Mouse (Mus musculus) intestine, embryonic 16.5 days (tissue): ENCODE measurements around the gene Fgfr2. TPM values are rescaled to one million over a fixed set of nuclear protein-coding genes. Genes with fewer than 3 reads are reported as not detected.

Experiments
- ATAC-seq: fragments of 200-750 bp; cut with Nextera tagmentation; 2 replicates; pipeline ENCODE4 v1.8.0; 2017; ENCODE audit warnings: moderate TSS enrichment, moderate library complexity
- H3K27ac ChIP-seq: fragments of 300-500 bp; sonication (generic); 2 replicates; pipeline ENCODE4 v1.5.1; 2014; ENCODE audit warnings: mild to moderate bottlenecking, low read length
- H3K27me3 ChIP-seq: fragments of 300-500 bp; sonication (generic); replicated peaks from 2 replicates; pipeline ENCODE4 v1.6.1; 2014; ENCODE audit warnings: low read length, control low read depth, mixed read lengths; ENCODE audit not compliant: control insufficient read depth, insufficient read depth
- H3K36me3 ChIP-seq: fragments of 300-500 bp; sonication (generic); 2 replicates; pipeline ENCODE4 v1.6.1; 2014; ENCODE audit warnings: low read length, control low read depth; ENCODE audit not compliant: control insufficient read depth, insufficient read depth
- H3K4me1 ChIP-seq: fragments of 300-500 bp; sonication (generic); 2 replicates; pipeline ENCODE4 v1.6.1; 2014; ENCODE audit warnings: low read length, control low read depth, mixed read lengths; ENCODE audit not compliant: control insufficient read depth, insufficient read depth
- H3K4me2 ChIP-seq: fragments of 300-500 bp; sonication (generic); 2 replicates; pipeline ENCODE4 v1.6.1; 2014; ENCODE audit warnings: low read depth, low read length, control low read depth
- H3K4me3 ChIP-seq: fragments of 300-500 bp; sonication (generic); 2 replicates; pipeline ENCODE4 v1.5.1; 2014; ENCODE audit warnings: mild to moderate bottlenecking, low read length
- H3K9ac ChIP-seq: fragments of 300-500 bp; sonication (generic); 2 replicates; pipeline ENCODE4 v1.6.1; 2014; ENCODE audit warnings: low read depth, low read length
- H3K9me3 ChIP-seq: fragments of 300-500 bp; sonication (generic); 2 replicates; pipeline ENCODE4 v1.6.1; 2016; ENCODE audit warnings: low read length, control low read depth; ENCODE audit not compliant: control insufficient read depth
- WGBS: fragments of 180-500 bp; shearing (Covaris S2); extraction: QIAGEN DNeasy Blood & Tissue Kit; methylation state at CpG from one replicate; pipeline ENCODE4 v1.1.7; 2014; 5-methylcytosine and 5-hydroxymethylcytosine counted together
- polyA plus RNA-seq: library from polyadenylated mRNA; unstranded; fragments of >200 nt; fragmentation: Nextera tagmentation; extraction: Ambion mirVana; gene quantifications from 2 replicates; pipeline ENCODE4 v1.2.1, GENCODE M21; 2015

The Fgfr2 gene
- polyA plus RNA-seq, 1 experiment from 2014 or later, result 47.3 TPM

- Histone ChIP-seq H3K9ac (no peak overlapping the region), H3K36me3 (no peaks in the 10 kb centered on the region), H3K27me3 (no peaks in the 10 kb centered on the region), H3K27ac (no peak overlapping the region), H3K4me3 (no peak overlapping the region), H3K4me1 (peaks cover 20% of the 10 kb centered on the region), H3K9me3 (no peaks in the 10 kb centered on the region), H3K4me2 (no peak overlapping the region)
- ATAC-seq, result no peak
- WGBS, result 57% methylated on average over 6 of the region's 6 CpGs
Observed at GRCm38 (mm10) chr7:132739829-132740228, 383.3 kb downstream of the Fgfr2 start.

GRCm38 (mm10) chr7:132738844-132739243, 384.3 kb downstream of the Fgfr2 start:
- Histone ChIP-seq H3K4me3 (no peak overlapping the region), H3K9ac (no peak overlapping the region), H3K36me3 (no peaks in the 10 kb centered on the region), H3K4me1 (peaks cover 28% of the 10 kb centered on the region), H3K27me3 (no peaks in the 10 kb centered on the region), H3K9me3 (no peaks in the 10 kb centered on the region), H3K27ac (no peak overlapping the region), H3K4me2 (no peak overlapping the region)
- 92% methylated on average over 6 of the region's 6 CpGs for WGBS
- ATAC-seq, result no peak

GRCm38 (mm10) chr7:132736099-132736862, 386.9 kb downstream of the Fgfr2 start:
- Histone ChIP-seq H3K4me1 (peaks cover 34% of the 10 kb centered on the region), H3K4me3 (no peak overlapping the region), H3K4me2 (no peak overlapping the region), H3K27me3 (no peaks in the 10 kb centered on the region), H3K9me3 (no peaks in the 10 kb centered on the region), H3K36me3 (no peaks in the 10 kb centered on the region), H3K27ac (peak overlapping the region; percentile 59), H3K9ac (peak overlapping the region; percentile 31; the same call in 1 of the 2 replicates)
- ATAC-seq, result peak; percentile 54
- 54% methylated on average over 17 of the region's 17 CpGs for WGBS

- no peak overlapping the region for H3K4me2 ChIP-seq
- H3K27ac ChIP-seq, result no peak overlapping the region
- WGBS, result 49% methylated on average over 5 of the region's 5 CpGs
- H3K4me1 ChIP-seq, result peaks cover 34% of the 10 kb centered on the region
- H3K9ac ChIP-seq, result 0 out of 2 replicates have a peak overlapping the region, but pooled peaks have one; percentile 31
- H3K27me3 ChIP-seq, result no peaks in the 10 kb centered on the region
- H3K4me3 ChIP-seq, result no peak overlapping the region
- peak; percentile 50 for ATAC-seq
- no peaks in the 10 kb centered on the region for H3K36me3 ChIP-seq
- H3K9me3 ChIP-seq, result no peaks in the 10 kb centered on the region
Observed at GRCm38 (mm10) chr7:132735145-132735544, 388.0 kb downstream of the Fgfr2 start.

- Histone ChIP-seq H3K27me3 (no peaks in the 10 kb centered on the region), H3K4me3 (no peak overlapping the region), H3K4me1 (peaks cover 42% of the 10 kb centered on the region), H3K27ac (peak overlapping the region; percentile 62; the same call in 1 of the 2 replicates), H3K9ac (no peak overlapping the region), H3K4me2 (no peak overlapping the region), H3K36me3 (no peaks in the 10 kb centered on the region), H3K9me3 (no peaks in the 10 kb centered on the region)
- 84% methylated on average over 9 of the region's 9 CpGs for WGBS
- no peak for ATAC-seq
Observed at GRCm38 (mm10) chr7:132734222-132734621, 388.9 kb downstream of the Fgfr2 start.

- H3K27me3 ChIP-seq, result no peaks in the 10 kb centered on the region
- 69% methylated on average over 6 of the region's 6 CpGs for WGBS
- H3K4me2 ChIP-seq, result no peak overlapping the region
- no peak overlapping the region for H3K4me3 ChIP-seq
- H3K27ac ChIP-seq, result peak overlapping the region; percentile 62; the same call in 1 of the 2 replicates
- ATAC-seq, result no peak
- H3K4me1 ChIP-seq, result peaks cover 42% of the 10 kb centered on the region
- no peaks in the 10 kb centered on the region for H3K9me3 ChIP-seq
- H3K36me3 ChIP-seq, result no peaks in the 10 kb centered on the region
- no peak overlapping the region for H3K9ac ChIP-seq
Observed at GRCm38 (mm10) chr7:132733521-132733920, 389.6 kb downstream of the Fgfr2 start.

- WGBS, result 73% methylated on average over 6 of the region's 6 CpGs
- H3K27ac ChIP-seq, result no peak overlapping the region
- no peak overlapping the region for H3K4me2 ChIP-seq
- no peak overlapping the region for H3K4me3 ChIP-seq
- no peak overlapping the region for H3K9ac ChIP-seq
- ATAC-seq, result no peak
- no peaks in the 10 kb centered on the region for H3K9me3 ChIP-seq
- no peaks in the 10 kb centered on the region for H3K36me3 ChIP-seq
- H3K4me1 ChIP-seq, result peaks cover 42% of the 10 kb centered on the region
- no peaks in the 10 kb centered on the region for H3K27me3 ChIP-seq
Observed at GRCm38 (mm10) chr7:132732136-132732789, 390.9 kb downstream of the Fgfr2 start.

- Histone ChIP-seq H3K4me1 (peaks cover 39% of the 10 kb centered on the region), H3K9me3 (no peaks in the 10 kb centered on the region), H3K36me3 (no peaks in the 10 kb centered on the region), H3K9ac (no peak overlapping the region), H3K4me3 (no peak overlapping the region), H3K27me3 (no peaks in the 10 kb centered on the region), H3K4me2 (no peak overlapping the region), H3K27ac (no peak overlapping the region)
- 76% methylated on average over 6 of the region's 6 CpGs for WGBS
- no peak for ATAC-seq
Observed at GRCm38 (mm10) chr7:132731558-132731957, 391.6 kb downstream of the Fgfr2 start.

GRCm38 (mm10) chr7:132730510-132730909, 392.6 kb downstream of the Fgfr2 start:
- H3K4me3 ChIP-seq, result no peak overlapping the region
- H3K27ac ChIP-seq, result no peak overlapping the region
- ATAC-seq, result no peak
- peaks cover 29% of the 10 kb centered on the region for H3K4me1 ChIP-seq
- no peaks in the 10 kb centered on the region for H3K27me3 ChIP-seq
- 83% methylated on average over 7 of the region's 7 CpGs for WGBS
- H3K9me3 ChIP-seq, result no peaks in the 10 kb centered on the region
- H3K9ac ChIP-seq, result no peak overlapping the region
- H3K4me2 ChIP-seq, result no peak overlapping the region
- H3K36me3 ChIP-seq, result no peaks in the 10 kb centered on the region
